Mouse (Mus musculus): Measurements from ENCODE around the gene Olfr741. TPM values are rescaled to one million over a fixed set of nuclear protein-coding genes. Genes with fewer than 3 reads are reported as not detected.

The Olfr741 gene
- not detected for total RNA-seq (2021)
- polyA plus RNA-seq (2012; rRNA removed): not detected in 2 replicates
- long read RNA-seq: 0 reads

DNA sequence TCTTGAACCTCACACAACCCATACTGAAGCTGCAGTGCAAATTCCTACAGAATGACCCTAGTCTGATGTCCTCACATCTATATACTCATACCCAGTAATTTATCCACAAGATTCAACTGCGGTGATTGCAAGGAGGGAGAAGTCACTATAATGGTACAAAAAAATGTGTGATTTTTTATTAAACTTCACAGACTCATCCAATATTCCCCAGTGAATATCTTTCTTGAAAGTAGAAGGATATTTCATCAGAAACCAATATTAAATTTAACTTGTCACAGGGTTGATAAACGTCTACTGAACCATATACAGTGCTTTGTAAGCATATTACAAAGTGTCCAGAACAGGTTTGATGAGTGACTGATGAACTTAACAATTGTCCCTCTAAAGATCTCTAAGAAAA, at the start of gene Olfr741:
Olfr741 (plus strand) TSS at position 301 of the 400 bp plus-strand sequence.
- 66% methylated on average over 2 of the region's 2 CpGs for WGBS
- intact Hi-C loops (cut with DNase I): no loop called here
- TF ChIP-seq EP300 (IDR thresholded peaks at IDR 0.05; ENCODE audit: insufficient read depth, low read depth, low read length) (no peak), CTCF (IDR thresholded peaks at IDR 0.05) (no peak), POLR2A (IDR thresholded peaks at IDR 0.05; ENCODE audit: insufficient read depth, low read depth, low read length) (no peak)

GRCm38 (mm10) chr14:50445245-50445644, 27.3 kb upstream of the Olfr741 start, which contains the start of gene Olfr740:
Gene Olfr740, plus strand, starts transcription at chr14:50445545.
- intact Hi-C loops (cut with DNase I): no loop called here
- H3K27ac ChIP-seq: no peak within 1 kb of the TSS
- H3K4me3 ChIP-seq: no peak within 1 kb of the TSS
- TF ChIP-seq POLR2A (IDR thresholded peaks at IDR 0.05; ENCODE audit: insufficient read depth, low read depth, low read length): no peak
- no peaks in the 10 kb centered on the region for H3K27me3 ChIP-seq (ENCODE audit: control insufficient read depth, insufficient read depth, low read length)
- H3K4me1 ChIP-seq (ENCODE audit: control insufficient read depth, insufficient read depth, low read length): no peaks in the 10 kb centered on the region
- H3K9ac ChIP-seq (ENCODE audit: low read depth, low read length): no peak within 1 kb of the TSS
- H3K36me3 ChIP-seq (ENCODE audit: control insufficient read depth, insufficient read depth, low read length): no peaks in the 10 kb centered on the region
- no peak for DNase-seq
- WGBS: 66% methylated on average over 3 of the region's 3 CpGs
- H3K79me2 ChIP-seq (replicated peaks; ENCODE audit: control insufficient read depth, insufficient read depth, low read length): no peaks in the 10 kb centered on the region

More for the DNA sequence above, at the start of gene Olfr741:
- no peaks in the 10 kb centered on the region for H3K79me2 ChIP-seq (replicated peaks; ENCODE audit: control insufficient read depth, insufficient read depth, low read length)
- H3K4me3 ChIP-seq: no peak within 1 kb of the TSS
- H3K27ac ChIP-seq: no peak within 1 kb of the TSS
- no peaks in the 10 kb centered on the region for H3K4me1 ChIP-seq (ENCODE audit: control insufficient read depth, insufficient read depth, low read length)
- DNase-seq: no peak
- H3K36me3 ChIP-seq (ENCODE audit: control insufficient read depth, insufficient read depth, low read length): no peaks in the 10 kb centered on the region
- H3K27me3 ChIP-seq (ENCODE audit: control insufficient read depth, insufficient read depth, low read length): no peaks in the 10 kb centered on the region
- H3K9ac ChIP-seq (ENCODE audit: low read depth, low read length): no peak within 1 kb of the TSS

- no peak for DNase-seq
- Histone ChIP-seq H3K9ac (ENCODE audit: low read depth, low read length) (no peak overlapping the region), H3K27ac (no peak overlapping the region), H3K4me1 (ENCODE audit: control insufficient read depth, insufficient read depth, low read length) (no peaks in the 10 kb centered on the region), H3K79me2 (replicated peaks; ENCODE audit: control insufficient read depth, insufficient read depth, low read length) (no peaks in the 10 kb centered on the region), H3K36me3 (ENCODE audit: control insufficient read depth, insufficient read depth, low read length) (no peaks in the 10 kb centered on the region), H3K27me3 (ENCODE audit: control insufficient read depth, insufficient read depth, low read length) (no peaks in the 10 kb centered on the region), H3K4me3 (no peak overlapping the region)
- intact Hi-C loops (cut with DNase I): no loop called here
- WGBS: 66% methylated on average over 2 of the region's 2 CpGs
- TF ChIP-seq POLR2A (IDR thresholded peaks at IDR 0.05; ENCODE audit: insufficient read depth, low read depth, low read length): no peak
- no peak for TF ChIP-seq CTCF (IDR thresholded peaks at IDR 0.05)
- TF ChIP-seq EP300 (IDR thresholded peaks at IDR 0.05; ENCODE audit: insufficient read depth, low read depth, low read length): no peak
These were observed 5.9 kb downstream of the Olfr741 start for GRCm38 (mm10) chr14:50478406-50478805.

DNA sequence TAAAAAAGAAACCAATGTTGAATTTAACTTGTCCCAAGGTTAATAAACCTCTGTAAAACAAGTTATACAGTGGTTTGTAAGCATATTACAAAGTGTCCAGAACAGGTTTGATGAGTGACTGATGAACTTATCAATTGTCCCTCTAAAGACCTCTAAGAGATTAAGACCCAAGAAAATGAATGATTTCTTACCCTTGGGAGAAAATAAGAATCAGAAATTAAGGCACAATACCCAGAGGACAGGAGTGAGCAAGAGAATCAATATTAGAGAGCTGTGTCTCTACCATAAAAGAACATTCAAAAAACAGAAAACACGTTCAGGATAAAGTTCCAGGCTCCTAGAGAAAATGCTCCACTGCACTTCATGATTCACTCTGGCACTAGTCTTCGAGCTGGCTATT, 30.8 kb downstream of the Olfr741 start, which contains the start of gene Olfr742:
Olfr742 (plus strand) TSS at position 301 of the 400 bp plus-strand sequence.
- no peaks in the 10 kb centered on the region for H3K79me2 ChIP-seq (replicated peaks; ENCODE audit: control insufficient read depth, insufficient read depth, low read length)
- no peak within 1 kb of the TSS for H3K9ac ChIP-seq (ENCODE audit: low read depth, low read length)
- H3K27ac ChIP-seq: no peak within 1 kb of the TSS
- no peaks in the 10 kb centered on the region for H3K36me3 ChIP-seq (ENCODE audit: control insufficient read depth, insufficient read depth, low read length)
- no peak for TF ChIP-seq CTCF (IDR thresholded peaks at IDR 0.05)
- no peak for TF ChIP-seq POLR2A (IDR thresholded peaks at IDR 0.05; ENCODE audit: insufficient read depth, low read depth, low read length)
- no peak for TF ChIP-seq EP300 (IDR thresholded peaks at IDR 0.05; ENCODE audit: insufficient read depth, low read depth, low read length)
- intact Hi-C loops (cut with DNase I): no loop called here
- no peaks in the 10 kb centered on the region for H3K4me1 ChIP-seq (ENCODE audit: control insufficient read depth, insufficient read depth, low read length)
- H3K27me3 ChIP-seq (ENCODE audit: control insufficient read depth, insufficient read depth, low read length): no peaks in the 10 kb centered on the region
- DNase-seq: no peak
- no peak within 1 kb of the TSS for H3K4me3 ChIP-seq
- WGBS: 38% methylated on average over 2 of the region's 2 CpGs

- H3K27ac ChIP-seq: no peak within 1 kb of the TSS
- H3K27me3 ChIP-seq (ENCODE audit: control insufficient read depth, insufficient read depth, low read length): no peaks in the 10 kb centered on the region
- H3K79me2 ChIP-seq (replicated peaks; ENCODE audit: control insufficient read depth, insufficient read depth, low read length): no peaks in the 10 kb centered on the region
- no peak within 1 kb of the TSS for H3K9ac ChIP-seq (ENCODE audit: low read depth, low read length)
- TF ChIP-seq POLR2A (IDR thresholded peaks at IDR 0.05; ENCODE audit: insufficient read depth, low read depth, low read length) (no peak), EP300 (IDR thresholded peaks at IDR 0.05; ENCODE audit: insufficient read depth, low read depth, low read length) (no peak), CTCF (IDR thresholded peaks at IDR 0.05) (no peak)
- H3K4me1 ChIP-seq (ENCODE audit: control insufficient read depth, insufficient read depth, low read length): no peaks in the 10 kb centered on the region
- intact Hi-C loops (cut with DNase I): no loop called here
- no peak for DNase-seq
- H3K36me3 ChIP-seq (ENCODE audit: control insufficient read depth, insufficient read depth, low read length): no peaks in the 10 kb centered on the region
- H3K4me3 ChIP-seq: no peak within 1 kb of the TSS
These were observed 49.0 kb downstream of the Olfr741 start, which contains the start of gene Olfr743 for GRCm38 (mm10) chr14:50521539-50521938. Gene Olfr743, plus strand, starts transcription at chr14:50521839.

Other genes with a start within 250 kb of the Olfr741 start
- not detected for gene Olfr731, start 230.9 kb upstream of the Olfr741 start, total RNA-seq (2021)
- not detected in 2 replicates for gene Olfr731, start 230.9 kb upstream of the Olfr741 start, polyA plus RNA-seq (2012; rRNA removed)
- not detected for gene Olfr732, start 188.5 kb upstream of the Olfr741 start, total RNA-seq (2021)
- not detected in 2 replicates for gene Olfr732, start 188.5 kb upstream of the Olfr741 start, polyA plus RNA-seq (2012; rRNA removed)
- not detected for gene Olfr733, start 171.2 kb upstream of the Olfr741 start, total RNA-seq (2021)
- gene Olfr733, start 171.2 kb upstream of the Olfr741 start, polyA plus RNA-seq (2012; rRNA removed): 0.08 TPM in 1 of 2 replicates, not detected in the other
- not detected for gene Olfr734, start 146.0 kb upstream of the Olfr741 start, total RNA-seq (2021)
- not detected in 2 replicates for gene Olfr734, start 146.0 kb upstream of the Olfr741 start, polyA plus RNA-seq (2012; rRNA removed)
- not detected for gene Olfr735, start 123.9 kb upstream of the Olfr741 start, total RNA-seq (2021)
- not detected in 2 replicates for gene Olfr735, start 123.9 kb upstream of the Olfr741 start, polyA plus RNA-seq (2012; rRNA removed)
- gene Tlr11, start 114.8 kb upstream of the Olfr741 start, total RNA-seq (2021): under 1 TPM in 1 of 2 experiments, not detected in 1; 0.08 TPM
- gene Tlr11, start 114.8 kb upstream of the Olfr741 start, polyA plus RNA-seq (2012; rRNA removed): 0.06 and 0.10 TPM in 2 replicates
- gene Olfr736, start 91.6 kb upstream of the Olfr741 start, total RNA-seq (2021): not detected
- gene Olfr736, start 91.6 kb upstream of the Olfr741 start, polyA plus RNA-seq (2012; rRNA removed): not detected in 2 replicates
- gene Olfr738, start 65.2 kb upstream of the Olfr741 start, total RNA-seq (2021): not detected
- gene Olfr738, start 65.2 kb upstream of the Olfr741 start, polyA plus RNA-seq (2012; rRNA removed): not detected in 2 replicates
- gene Olfr739, start 54.1 kb upstream of the Olfr741 start, total RNA-seq (2021): not detected
- gene Olfr739, start 54.1 kb upstream of the Olfr741 start, polyA plus RNA-seq (2012; rRNA removed): not detected in 2 replicates
- not detected for gene Olfr740, start 27.2 kb upstream of the Olfr741 start, total RNA-seq (2021)
- not detected in 2 replicates for gene Olfr740, start 27.2 kb upstream of the Olfr741 start, polyA plus RNA-seq (2012; rRNA removed)
- not detected for gene Olfr742, start 30.9 kb downstream of the Olfr741 start, total RNA-seq (2021)
- gene Olfr742, start 30.9 kb downstream of the Olfr741 start, polyA plus RNA-seq (2012; rRNA removed): not detected in 2 replicates
- not detected for gene Olfr743, start 49.1 kb downstream of the Olfr741 start, total RNA-seq (2021)
- not detected in 2 replicates for gene Olfr743, start 49.1 kb downstream of the Olfr741 start, polyA plus RNA-seq (2012; rRNA removed)
- not detected for gene Olfr744, start 142.1 kb downstream of the Olfr741 start, total RNA-seq (2021)
- not detected in 2 replicates for gene Olfr744, start 142.1 kb downstream of the Olfr741 start, polyA plus RNA-seq (2012; rRNA removed)
- gene Olfr745, start 166.7 kb downstream of the Olfr741 start, total RNA-seq (2021): not detected
- not detected in 2 replicates for gene Olfr745, start 166.7 kb downstream of the Olfr741 start, polyA plus RNA-seq (2012; rRNA removed)
- not detected for gene Olfr746, start 174.3 kb downstream of the Olfr741 start, total RNA-seq (2021)
- gene Olfr746, start 174.3 kb downstream of the Olfr741 start, polyA plus RNA-seq (2012; rRNA removed): not detected in 2 replicates
- not detected for gene Olfr747, start 220.5 kb downstream of the Olfr741 start, total RNA-seq (2021)
- not detected in 2 replicates for gene Olfr747, start 220.5 kb downstream of the Olfr741 start, polyA plus RNA-seq (2012; rRNA removed)
- gene Olfr748, start 234.6 kb downstream of the Olfr741 start, total RNA-seq (2021): not detected
- gene Olfr748, start 234.6 kb downstream of the Olfr741 start, polyA plus RNA-seq (2012; rRNA removed): not detected in 2 replicates

All from heart, adult 2 months (tissue).